Comparison of ENCODE assay signal across 8 mouse cellular contexts in the genomic region with DNA sequence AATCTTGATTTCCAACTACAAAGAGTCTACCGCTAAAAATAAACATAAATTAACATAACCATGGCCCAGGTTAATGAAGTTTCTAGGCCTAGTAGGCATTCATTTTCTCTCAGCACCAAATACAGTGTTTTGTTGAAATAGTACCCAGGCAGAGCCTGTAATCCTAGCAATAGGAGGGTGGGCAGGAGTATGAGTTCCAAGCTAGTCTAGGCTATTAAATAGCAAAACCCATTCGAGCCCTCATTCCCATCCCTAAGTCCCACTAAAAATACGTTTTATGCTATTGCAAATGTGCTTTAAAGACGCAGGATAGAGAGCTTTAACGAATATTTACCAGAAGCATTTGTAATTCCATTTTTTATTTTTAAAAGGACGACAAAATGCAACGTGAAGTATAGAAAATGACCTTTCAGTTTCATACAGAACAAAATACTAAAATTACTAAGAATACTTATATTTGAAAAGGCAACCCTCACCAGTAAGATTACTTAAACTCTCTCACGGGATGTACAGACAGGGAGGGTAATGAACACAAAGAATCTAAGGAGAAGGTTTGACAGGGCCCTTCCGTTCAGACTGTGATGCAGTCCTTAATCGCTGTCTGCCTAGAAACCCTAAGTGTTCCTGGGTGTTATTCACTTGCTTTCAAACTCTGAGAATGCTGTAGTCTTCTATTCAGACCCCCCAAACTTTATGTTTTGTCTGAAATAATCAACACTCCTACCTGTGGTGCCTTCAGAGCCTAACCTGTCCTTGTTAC. TPM values are rescaled to one million over a fixed set of nuclear protein-coding genes. Genes with fewer than 3 reads are reported as not detected.
DNase-seq lines count a peak whose midpoint lies in the region; ATAC-seq and TF ChIP-seq lines count a peak whose summit lies in the region.

No protein-coding gene starts in this region.

- H3K27me3 ChIP-seq in heart, embryonic 11.5 days (ENCODE audit: control insufficient read depth, insufficient read depth, low read length), result no peaks in the 10 kb centered on the region
- H3K27me3 ChIP-seq in CH12.LX (replicated peaks), result no peaks in the 10 kb centered on the region
- H3K27me3 ChIP-seq in forebrain, embryonic 12.5 days, result no peaks in the 10 kb centered on the region
- H3K27me3 ChIP-seq in liver, embryonic 14.5 days (ENCODE audit: control insufficient read depth, insufficient read depth, low read length), result no peaks in the 10 kb centered on the region

- ATAC-seq in heart, embryonic 11.5 days (replicated peaks; ENCODE audit: insufficient number of reproducible peaks, low FRiP score, low TSS enrichment), result no peak
- no peak for ATAC-seq in forebrain, embryonic 12.5 days (ENCODE audit: low FRiP score)
- ATAC-seq in liver, embryonic 14.5 days (ENCODE audit: insufficient read depth), result no peak

- no peak for TF ChIP-seq EP300 in CH12.LX (IDR thresholded peaks at IDR 0.05; ENCODE audit: low read length)
- TF ChIP-seq EP300 in liver, embryonic 14.5 days (IDR thresholded peaks at IDR 0.05; ENCODE audit: low read depth), result no peak

- TF ChIP-seq RAD21 in CH12.LX (IDR thresholded peaks at IDR 0.05; ENCODE audit: low read depth, low read length), result no peak

- no peak for TF ChIP-seq CTCF in CH12.LX (conservative IDR thresholded peaks at IDR 0.05 in 1 of 2, IDR thresholded peaks at IDR 0.05 in 1 of 2; ENCODE audit: low read depth in 2 of 2, low read length in 2 of 2)
- no peak for TF ChIP-seq CTCF in liver, embryonic 14.5 days (IDR thresholded peaks at IDR 0.05; ENCODE audit: low read depth)

- H3K9ac ChIP-seq in heart, embryonic 11.5 days (ENCODE audit: low read depth, low read length), result peak overlapping the region; percentile 100
- peak overlapping the region; percentile 93 for H3K9ac ChIP-seq in CH12.LX (ENCODE audit: insufficient read depth, low read depth)
- H3K9ac ChIP-seq in forebrain, embryonic 12.5 days, result peak overlapping the region; percentile 99
- peak overlapping the region; percentile 95 for H3K9ac ChIP-seq in liver, embryonic 14.5 days (replicated peaks)

- H3K36me3 ChIP-seq in heart, embryonic 11.5 days (ENCODE audit: control insufficient read depth, insufficient read depth, low read length), result no peaks in the 10 kb centered on the region
- H3K36me3 ChIP-seq in CH12.LX (replicated peaks in 1 of 2; ENCODE audit: control insufficient read depth in 1 of 2, insufficient read depth in 1 of 2, low read length in 1 of 2), result peaks cover 0 to 4% of the 10 kb centered on the region in 2 experiments
- H3K36me3 ChIP-seq in forebrain, embryonic 12.5 days (replicated peaks), result no peaks in the 10 kb centered on the region
- peaks cover 4% of the 10 kb centered on the region for H3K36me3 ChIP-seq in liver, embryonic 14.5 days (replicated peaks; ENCODE audit: control insufficient read depth, insufficient read depth, low read depth)

- 5% methylated on average over 10 of the region's 10 CpGs for WGBS in heart, embryonic 11.5 days (ENCODE audit: insufficient replicate concordance)
- WGBS in forebrain, embryonic 12.5 days, result 4% methylated on average over 10 of the region's 10 CpGs
- 3% methylated on average over 10 of the region's 10 CpGs for WGBS in liver, embryonic 14.5 days (ENCODE audit: insufficient replicate concordance)

- peak overlapping the region; percentile 95 for H3K4me3 ChIP-seq in heart, embryonic 11.5 days (ENCODE audit: low read depth, low read length)
- peak overlapping the region; percentile 76 to 98 (median 79) for H3K4me3 ChIP-seq in CH12.LX (replicated peaks in 1 of 3; ENCODE audit: low read depth in 2 of 3, low read length in 2 of 3, poor library complexity in 1 of 3)
- H3K4me3 ChIP-seq in forebrain, embryonic 12.5 days (replicated peaks), result peak overlapping the region; percentile 92
- H3K4me3 ChIP-seq in liver, embryonic 14.5 days (ENCODE audit: insufficient read depth in 1 of 2, low read depth in 2 of 2, low read length in 2 of 2), result peak overlapping the region; percentile 72 to 85

- peaks cover 32% of the 10 kb centered on the region for H3K4me1 ChIP-seq in heart, embryonic 11.5 days (ENCODE audit: control insufficient read depth, insufficient read depth, low read length)
- peaks cover 1 to 24% of the 10 kb centered on the region in 2 experiments; a peak in 3 of 4 replicates for H3K4me1 ChIP-seq in CH12.LX (ENCODE audit: control insufficient read depth in 1 of 2, insufficient read depth in 2 of 2)
- peaks cover 43% of the 10 kb centered on the region for H3K4me1 ChIP-seq in forebrain, embryonic 12.5 days
- H3K4me1 ChIP-seq in liver, embryonic 14.5 days (replicated peaks; ENCODE audit: control insufficient read depth in 2 of 2, insufficient read depth in 2 of 2, low read length in 1 of 2), result peaks cover 15 to 32% of the 10 kb centered on the region in 2 experiments

- DNase-seq in heart, adult 18-20 months, result no peak
- no peak for DNase-seq in CH12.LX (ENCODE audit: extremely low read depth)
- DNase-seq in liver, embryonic 14.5 days (ENCODE audit: low read depth in 3 of 3, low spot score in 3 of 3), result no peak
- no peak for DNase-seq in adrenal gland, adult 18-20 months (ENCODE audit: low spot score in 2 of 2)
- no peak for DNase-seq in thymus, adult 18-20 months
- no peak for DNase-seq in kidney, postnatal 4 days

- peaks cover 69% of the 10 kb centered on the region for H3K79me2 ChIP-seq in CH12.LX (replicated peaks; ENCODE audit: control insufficient read depth, extremely low read depth, insufficient read depth, poor library complexity, severe bottlenecking)

- peak overlapping the region; percentile 100 for H3K27ac ChIP-seq in heart, embryonic 11.5 days (ENCODE audit: low read depth, low read length)
- peak overlapping the region; percentile 90 for H3K27ac ChIP-seq in CH12.LX (ENCODE audit: insufficient read depth, low read depth)
- H3K27ac ChIP-seq in forebrain, embryonic 12.5 days, result peak overlapping the region; percentile 100
- peak overlapping the region; percentile 92 for H3K27ac ChIP-seq in liver, embryonic 14.5 days

- TF ChIP-seq POLR2A in CH12.LX (IDR thresholded peaks at IDR 0.05; ENCODE audit: low read depth, low read length), result no peak

- peak overlapping the region; percentile 92 for H3K4me2 ChIP-seq in heart, embryonic 11.5 days
- peak overlapping the region; percentile 89 for H3K4me2 ChIP-seq in CH12.LX (ENCODE audit: insufficient read depth, low read depth, poor library complexity, severe bottlenecking)
- peak overlapping the region; percentile 77 for H3K4me2 ChIP-seq in forebrain, embryonic 12.5 days
- peak overlapping the region; percentile 82 for H3K4me2 ChIP-seq in liver, embryonic 14.5 days (ENCODE audit: low read depth)

- in situ Hi-C loops in CH12.LX (cut with MboI; ENCODE audit: low pct_ligation_motif_present, low pct_unique_long_range_greater_than_20kb, low sequenced_read_pairs), result no loop called here

- H3K9me3 ChIP-seq in heart, embryonic 11.5 days (replicated peaks; ENCODE audit: control insufficient read depth, low read length), result no peaks in the 10 kb centered on the region
- H3K9me3 ChIP-seq in CH12.LX (replicated peaks; ENCODE audit: low read length), result no peaks in the 10 kb centered on the region
- H3K9me3 ChIP-seq in forebrain, embryonic 12.5 days, result no peaks in the 10 kb centered on the region
- H3K9me3 ChIP-seq in liver, embryonic 14.5 days (ENCODE audit: control insufficient read depth, low read length), result no peaks in the 10 kb centered on the region

- dilution Hi-C loops in CH12.LX (cut with MboI; ENCODE audit: extremely low pct_ligation_motif_present, extremely low pct_unique_long_range_greater_than_20kb, low sequenced_read_pairs), result no loop called here

TF ChIP-seq in CH12.LX, 34 proteins besides CTCF, POLR2A, EP300 and RAD21:
- TF ChIP-seq E2F4 (IDR thresholded peaks at IDR 0.05; ENCODE audit: insufficient replicate concordance, low read depth, low read length), result no peak
- TF ChIP-seq MAX (IDR thresholded peaks at IDR 0.05; ENCODE audit: low read length), result no peak
- no peak for TF ChIP-seq MAFK (IDR thresholded peaks at IDR 0.05; ENCODE audit: insufficient replicate concordance, low read length)
- TF ChIP-seq MXI1 (IDR thresholded peaks at IDR 0.05; ENCODE audit: low read depth, low read length), result no peak
- TF ChIP-seq NRF1 (IDR thresholded peaks at IDR 0.05; ENCODE audit: low read depth, low read length), result no peak
- no peak for TF ChIP-seq BHLHE40 (IDR thresholded peaks at IDR 0.05; ENCODE audit: low read depth, low read length)
- no peak for TF ChIP-seq MAZ (IDR thresholded peaks at IDR 0.05; ENCODE audit: low read depth, low read length)
- TF ChIP-seq ELF1 (IDR thresholded peaks at IDR 0.05; ENCODE audit: low read depth, low read length), result no peak

RNA-seq across cellular contexts. Expression of a gene that starts 2.1 kb away (rescaled TPM):
- polyA plus RNA-seq in heart, embryonic 11.5 days (2014; fragmentation: Nextera tagmentation; extraction: Ambion mirVana), result 61.5 and 65.2 TPM in 2 replicates
- 10 to 100 TPM; 40.6 to 45.0 TPM for total RNA-seq in heart, adult 18-20 months (2021)
- total RNA-seq in CH12.LX (2012; rRNA removed) (21.2 and 21.3 TPM in 2 replicates), CH12.LX (2014; rRNA removed) (7.2 and 10.2 TPM in 2 replicates)
- polyA plus RNA-seq in CH12.LX (2012; ENCODE audit: insufficient read length, low read depth), result 24.6 and 29.7 TPM in 2 replicates
- 138 and 146 TPM in 2 replicates for polyA plus RNA-seq in forebrain, embryonic 12.5 days (2016; fragmentation: Nextera tagmentation; extraction: Ambion mirVana)
- polyA plus RNA-seq in liver, embryonic 14.5 days (2012; rRNA removed), result 5.7 and 8.0 TPM in 2 replicates
- 24.7 and 25.0 TPM in 2 replicates for polyA plus RNA-seq in liver, embryonic 14.5 days (2014; fragmentation: Nextera tagmentation; extraction: Ambion mirVana)
- 10 to 100 TPM; 58.3 to 69.8 TPM for total RNA-seq in adrenal gland, adult 18-20 months (2021)
